Mouse (Mus musculus) kidney, embryonic 14.5 days (tissue): Measurements from ENCODE around the gene Tmem235. TPM values are rescaled to one million over a fixed set of nuclear protein-coding genes. Genes with fewer than 3 reads are reported as not detected.

Source experiments
- ATAC-seq: fragments of 200-750 bp; cut with Nextera tagmentation; 2 replicates; pipeline ENCODE4 v1.8.0; 2017; ENCODE audit warnings: moderate number of reproducible peaks, mild to moderate bottlenecking, moderate TSS enrichment, moderate library complexity; ENCODE audit not compliant: low FRiP score, low TSS enrichment
- H3K27ac ChIP-seq: fragments of 300-500 bp; sonication (generic); 2 replicates; pipeline ENCODE4 v1.5.1; 2014; ENCODE audit warnings: low read depth, mild to moderate bottlenecking, low read length, moderate library complexity, mixed read lengths
- H3K27me3 ChIP-seq: fragments of 300-500 bp; sonication (generic); 2 replicates; pipeline ENCODE4 v1.6.1; 2014; ENCODE audit warnings: mild to moderate bottlenecking, low read length; ENCODE audit not compliant: control insufficient read depth, insufficient read depth
- H3K36me3 ChIP-seq: fragments of 300-500 bp; sonication (generic); 2 replicates; pipeline ENCODE4 v1.6.1; 2014; ENCODE audit warnings: low read length, mixed read lengths; ENCODE audit not compliant: control insufficient read depth, insufficient read depth
- H3K4me1 ChIP-seq: fragments of 300-500 bp; sonication (generic); 2 replicates; pipeline ENCODE4 v1.6.1; 2014; ENCODE audit warnings: low read length, mixed read lengths; ENCODE audit not compliant: control insufficient read depth, insufficient read depth
- H3K4me2 ChIP-seq: fragments of 300-500 bp; sonication (generic); replicated peaks from 2 replicates; pipeline ENCODE4 v1.6.1; 2014; ENCODE audit warnings: low read depth, mild to moderate bottlenecking, low read length
- H3K4me3 ChIP-seq: fragments of 300-500 bp; sonication (generic); 2 replicates; pipeline ENCODE4 v1.5.1; 2014; ENCODE audit warnings: mild to moderate bottlenecking, low read length
- H3K9ac ChIP-seq: fragments of 300-500 bp; sonication (generic); 2 replicates; pipeline ENCODE4 v1.6.1; 2014; ENCODE audit warnings: low read depth, mild to moderate bottlenecking, low read length, moderate library complexity
- H3K9me3 ChIP-seq: fragments of 300-500 bp; sonication (generic); 2 replicates; pipeline ENCODE4 v1.6.1; 2016; ENCODE audit warnings: low read length; ENCODE audit not compliant: control insufficient read depth
- WGBS: fragments of 180-500 bp; shearing (Covaris S2); extraction: QIAGEN DNeasy Blood & Tissue Kit; methylation state at CpG from one replicate; pipeline ENCODE4 v1.1.7; 2014; 5-methylcytosine and 5-hydroxymethylcytosine counted together
- polyA plus RNA-seq: library from polyadenylated mRNA; unstranded; fragments of >200 nt; fragmentation: Nextera tagmentation; extraction: Ambion mirVana; gene quantifications from 2 replicates; pipeline ENCODE4 v1.2.1, GENCODE M21; 2014

The Tmem235 gene
- polyA plus RNA-seq, 1 experiment from 2014 or later: not detected

- no peak overlapping the region for H3K4me2 ChIP-seq
- no peaks in the 10 kb centered on the region for H3K27me3 ChIP-seq
- 0 out of 2 replicates have a peak, but pooled peaks cover 2% of the 10 kb centered on the region for H3K9me3 ChIP-seq
- no peak for ATAC-seq
- peaks cover 56% of the 10 kb centered on the region for H3K36me3 ChIP-seq
- H3K4me1 ChIP-seq: peaks cover 10% of the 10 kb centered on the region
- H3K4me3 ChIP-seq: no peak overlapping the region
- no peak overlapping the region for H3K9ac ChIP-seq
- H3K27ac ChIP-seq: no peak overlapping the region
- WGBS: 92% methylated on average over 9 of the region's 9 CpGs
These were observed 6.3 kb upstream of the Tmem235 start for GRCm38 (mm10) chr11:117854241-117854640.

GRCm38 (mm10) chr11:117855360-117855759, 5.2 kb upstream of the Tmem235 start:
- no peak overlapping the region for H3K4me2 ChIP-seq
- H3K27me3 ChIP-seq: peaks cover 7% of the 10 kb centered on the region; the same call in 1 of the 2 replicates
- H3K4me3 ChIP-seq: no peak overlapping the region
- ATAC-seq: no peak
- H3K9me3 ChIP-seq: 0 out of 2 replicates have a peak, but pooled peaks cover 2% of the 10 kb centered on the region
- peaks cover 56% of the 10 kb centered on the region for H3K36me3 ChIP-seq
- H3K27ac ChIP-seq: no peak overlapping the region
- 81% methylated on average over 5 of the region's 5 CpGs for WGBS
- H3K4me1 ChIP-seq: peaks cover 7% of the 10 kb centered on the region
- no peak overlapping the region for H3K9ac ChIP-seq

GRCm38 (mm10) chr11:117855975-117856374, 4.6 kb upstream of the Tmem235 start:
- no peak overlapping the region for H3K4me2 ChIP-seq
- no peak overlapping the region for H3K27ac ChIP-seq
- H3K9me3 ChIP-seq: 0 out of 2 replicates have a peak, but pooled peaks cover 2% of the 10 kb centered on the region
- peaks cover 56% of the 10 kb centered on the region for H3K36me3 ChIP-seq
- no peak for ATAC-seq
- WGBS: 56% methylated on average over 1 of the region's 1 CpGs
- no peak overlapping the region for H3K9ac ChIP-seq
- no peak overlapping the region for H3K4me3 ChIP-seq
- peaks cover 13% of the 10 kb centered on the region for H3K27me3 ChIP-seq
- H3K4me1 ChIP-seq: 0 out of 2 replicates have a peak, but pooled peaks cover 8% of the 10 kb centered on the region

- H3K36me3 ChIP-seq: peaks cover 49% of the 10 kb centered on the region
- H3K4me3 ChIP-seq: no peak overlapping the region
- H3K27me3 ChIP-seq: peaks cover 18% of the 10 kb centered on the region
- ATAC-seq: no peak
- 89% methylated on average over 10 of the region's 10 CpGs for WGBS
- 0 out of 2 replicates have a peak, but pooled peaks cover 2% of the 10 kb centered on the region for H3K9me3 ChIP-seq
- no peak overlapping the region for H3K4me2 ChIP-seq
- 0 out of 2 replicates have a peak, but pooled peaks cover 8% of the 10 kb centered on the region for H3K4me1 ChIP-seq
- no peak overlapping the region for H3K9ac ChIP-seq
- H3K27ac ChIP-seq: no peak overlapping the region
These were observed 3.1 kb upstream of the Tmem235 start for GRCm38 (mm10) chr11:117857462-117857861.

- no peak overlapping the region for H3K4me2 ChIP-seq
- 0 out of 2 replicates have a peak, but pooled peaks cover 8% of the 10 kb centered on the region for H3K4me1 ChIP-seq
- H3K9me3 ChIP-seq: 0 out of 2 replicates have a peak, but pooled peaks cover 2% of the 10 kb centered on the region
- H3K36me3 ChIP-seq: peaks cover 40% of the 10 kb centered on the region
- no peak overlapping the region for H3K27ac ChIP-seq
- no peak for ATAC-seq
- no peak overlapping the region for H3K9ac ChIP-seq
- peaks cover 18% of the 10 kb centered on the region for H3K27me3 ChIP-seq
- H3K4me3 ChIP-seq: no peak overlapping the region
- WGBS: 35% methylated on average over 3 of the region's 3 CpGs
These were observed 2.2 kb upstream of the Tmem235 start for GRCm38 (mm10) chr11:117858392-117858791.

- Histone ChIP-seq H3K36me3 (no peaks in the 10 kb centered on the region), H3K4me3 (no peak overlapping the region), H3K27me3 (peaks cover 18% of the 10 kb centered on the region), H3K9ac (no peak overlapping the region), H3K4me2 (no peak overlapping the region), H3K27ac (no peak overlapping the region), H3K4me1 (peaks cover 19% of the 10 kb centered on the region; the same call in 1 of the 2 replicates), H3K9me3 (no peaks in the 10 kb centered on the region)
- WGBS: 35% methylated on average over 11 of the region's 11 CpGs
- ATAC-seq: no peak
These were observed 2.8 kb downstream of the Tmem235 start for GRCm38 (mm10) chr11:117863174-117863856.

- WGBS: 68% methylated on average over 2 of the region's 2 CpGs
- no peak overlapping the region for H3K4me3 ChIP-seq
- no peak for ATAC-seq
These were observed 4.3 kb downstream of the Tmem235 start for GRCm38 (mm10) chr11:117864805-117865204.

GRCm38 (mm10) chr11:117865988-117866387, 5.4 kb downstream of the Tmem235 start:
- Histone ChIP-seq H3K27ac (peak overlapping the region; percentile 42; the same call in 1 of the 2 replicates), H3K4me2 (no peak overlapping the region), H3K4me1 (peaks cover 11% of the 10 kb centered on the region; the same call in 1 of the 2 replicates), H3K4me3 (no peak overlapping the region), H3K27me3 (peaks cover 5% of the 10 kb centered on the region), H3K9ac (no peak overlapping the region), H3K9me3 (no peaks in the 10 kb centered on the region), H3K36me3 (no peaks in the 10 kb centered on the region)
- ATAC-seq: peak; percentile 53; the same call in 1 of the 2 replicates
- WGBS: 8% methylated on average over 6 of the region's 6 CpGs

More at GRCm38 (mm10) chr11:117864805-117865204, 4.3 kb downstream of the Tmem235 start:
- H3K9me3 ChIP-seq: no peaks in the 10 kb centered on the region
- H3K4me1 ChIP-seq: peaks cover 19% of the 10 kb centered on the region; the same call in 1 of the 2 replicates
- peaks cover 16% of the 10 kb centered on the region for H3K27me3 ChIP-seq
- no peak overlapping the region for H3K27ac ChIP-seq
- H3K36me3 ChIP-seq: no peaks in the 10 kb centered on the region
- no peak overlapping the region for H3K4me2 ChIP-seq
- no peak overlapping the region for H3K9ac ChIP-seq
